Mouse (Mus musculus) gastrocnemius, adult 2 months (tissue): ENCODE data around the gene Arhgap15. TPM values are rescaled to one million over a fixed set of nuclear protein-coding genes. Genes with fewer than 3 reads are reported as not detected.

Experiments used
- DNase-seq: peaks from one replicate; pipeline ENCODE4 v3.0.0; 2022
- H3K27ac ChIP-seq: fragments of 200-600 bp; 2 replicates; pipeline ENCODE4 v1.8.1; 2022; ENCODE audit warnings: mild to moderate bottlenecking
- H3K4me3 ChIP-seq: fragments of 200-600 bp; 2 replicates; pipeline ENCODE4 v1.8.1; 2022; ENCODE audit warnings: mild to moderate bottlenecking, moderate library complexity
- CTCF ChIP-seq: fragments of 200-600 bp; IDR thresholded peaks from 2 replicates; pipeline ENCODE4 v1.8.1; 2022; ENCODE audit warnings: antibody characterized with exemption, mild to moderate bottlenecking, moderate library complexity
- intact Hi-C: fragments of 180-260 bp; cut with DNase I; formaldehyde crosslinking; loops from one replicate; pipeline ENCODE4 v1.15.1; 2025
- total RNA-seq, 2 experiments: library from RNA; stranded (reverse); gene quantifications; 2 replicates each; pipeline ENCODE4 v1.2.3; 2021

The Arhgap15 gene
- total RNA-seq, 2 experiments from 2014 or later = 0.64 to 0.74 TPM

- no peak for TF ChIP-seq CTCF
- Histone ChIP-seq H3K4me3 (no peak overlapping the region), H3K27ac (no peak overlapping the region)
- intact Hi-C loops = no loop called here
- DNase-seq = no peak
These were observed 585.9 kb downstream of the Arhgap15 start for GRCm38 (mm10) chr2:44334517-44334916.

DNA sequence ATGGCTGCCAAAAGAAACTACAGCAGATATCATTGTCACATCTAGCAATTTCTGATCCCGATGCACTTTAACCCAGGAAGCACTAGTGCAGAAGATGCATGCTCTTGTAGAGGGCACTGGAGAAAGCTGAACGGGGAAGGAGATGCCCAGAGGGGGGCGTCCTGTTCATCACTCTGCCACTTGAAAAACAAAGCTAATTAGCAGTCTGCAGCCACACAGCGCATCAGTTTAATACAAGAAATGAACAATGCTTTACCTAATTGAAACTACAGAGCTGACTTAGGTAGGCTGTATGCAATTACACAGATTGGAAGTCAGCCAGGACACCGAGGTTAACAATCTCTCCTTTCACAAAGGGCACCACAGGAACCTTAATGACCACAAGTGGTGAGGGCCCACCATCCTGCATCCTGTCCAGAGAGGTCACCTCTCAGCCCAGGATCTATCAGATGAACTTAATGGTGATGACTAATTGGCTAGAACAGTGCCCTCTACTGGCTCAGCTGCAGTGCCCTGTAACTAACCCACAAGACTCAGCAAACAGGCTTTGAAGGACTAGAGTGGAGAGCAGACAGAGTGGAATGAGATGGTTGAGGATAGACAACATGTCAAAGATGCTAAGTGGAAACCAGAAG lies 588.2 kb downstream of the Arhgap15 start:
- intact Hi-C loops = no loop called here
- Histone ChIP-seq H3K4me3 (no peak overlapping the region), H3K27ac (no peak overlapping the region)
- peak; percentile 48 for TF ChIP-seq CTCF
- no peak for DNase-seq

- TF ChIP-seq CTCF = no peak
- Histone ChIP-seq H3K27ac (no peak overlapping the region), H3K4me3 (no peak overlapping the region)
- intact Hi-C loops = no loop called here
- no peak for DNase-seq
These were observed 589.8 kb downstream of the Arhgap15 start for GRCm38 (mm10) chr2:44338467-44338866.

- intact Hi-C loops = no loop called here
- Histone ChIP-seq H3K4me3 (no peak overlapping the region; the same call in 1 of the 2 replicates), H3K27ac (no peak overlapping the region)
- no peak for TF ChIP-seq CTCF
- DNase-seq = no peak
These were observed 592.5 kb downstream of the Arhgap15 start for GRCm38 (mm10) chr2:44341091-44341571.

DNA sequence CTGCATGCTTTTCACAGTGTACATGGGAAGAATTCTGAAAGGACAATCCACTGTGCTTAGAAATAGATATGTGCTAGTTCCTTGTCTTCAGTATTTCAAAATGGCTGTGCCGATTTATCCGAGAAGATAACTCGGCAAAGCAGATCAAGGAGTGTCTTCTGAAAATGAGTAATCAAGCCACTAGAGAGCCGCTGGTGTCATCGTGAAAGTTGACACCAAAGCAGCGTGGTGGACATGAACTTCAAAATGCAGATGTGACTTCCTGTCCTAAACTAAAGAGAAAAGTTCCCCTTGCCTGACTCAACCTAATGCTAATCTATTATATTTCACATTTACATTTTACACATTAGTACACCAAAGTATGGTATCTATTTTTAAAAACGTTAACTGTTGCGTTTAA lies 596.2 kb downstream of the Arhgap15 start:
- DNase-seq = no peak
- intact Hi-C loops = no loop called here
- Histone ChIP-seq H3K27ac (no peak overlapping the region), H3K4me3 (no peak overlapping the region)
- no peak for TF ChIP-seq CTCF

DNA sequence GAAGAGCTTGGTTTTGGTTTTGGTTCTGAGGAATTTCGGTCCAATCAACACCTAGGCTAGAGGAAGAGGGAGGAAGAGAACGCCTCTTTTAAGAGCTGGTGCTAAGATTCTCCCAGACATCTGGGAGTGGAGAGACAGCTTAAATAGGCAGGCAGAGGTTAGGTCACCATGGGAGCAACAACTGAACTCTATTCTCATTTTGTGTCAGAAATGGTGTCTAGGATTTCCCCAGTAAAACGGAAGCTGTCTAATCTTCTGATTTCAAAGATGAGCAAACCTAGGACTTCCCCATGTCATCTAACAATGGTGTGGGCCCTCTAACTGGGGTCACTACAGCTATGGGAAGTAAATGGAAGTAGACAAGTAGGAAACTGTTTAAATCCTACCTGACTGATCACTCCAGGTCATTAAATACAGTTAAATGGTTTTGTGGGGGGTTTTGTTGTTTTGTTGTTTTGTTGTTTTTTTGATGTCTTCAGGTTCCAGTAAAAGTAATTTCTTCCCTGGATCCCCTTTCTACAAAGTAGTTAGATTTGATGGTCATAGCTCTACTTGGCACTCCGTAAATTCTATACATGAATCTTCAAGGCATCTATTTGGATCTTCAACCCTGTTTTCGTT lies 596.8 kb downstream of the Arhgap15 start:
- no peak for TF ChIP-seq CTCF
- intact Hi-C loops = no loop called here
- H3K27ac ChIP-seq = no peak overlapping the region

GRCm38 (mm10) chr2:44346184-44346583 lies 597.6 kb downstream of the Arhgap15 start:
- no peak overlapping the region for H3K27ac ChIP-seq
- intact Hi-C loops = no loop called here
- no peak overlapping the region for H3K4me3 ChIP-seq
- DNase-seq = no peak
- no peak for TF ChIP-seq CTCF

More for the DNA sequence above, 596.8 kb downstream of the Arhgap15 start:
- no peak overlapping the region for H3K4me3 ChIP-seq
- no peak for DNase-seq

GRCm38 (mm10) chr2:44347781-44348180 lies 599.2 kb downstream of the Arhgap15 start:
- DNase-seq = no peak
- Histone ChIP-seq H3K4me3 (no peak overlapping the region), H3K27ac (no peak overlapping the region)
- TF ChIP-seq CTCF = no peak
- intact Hi-C loops = no loop called here

DNA sequence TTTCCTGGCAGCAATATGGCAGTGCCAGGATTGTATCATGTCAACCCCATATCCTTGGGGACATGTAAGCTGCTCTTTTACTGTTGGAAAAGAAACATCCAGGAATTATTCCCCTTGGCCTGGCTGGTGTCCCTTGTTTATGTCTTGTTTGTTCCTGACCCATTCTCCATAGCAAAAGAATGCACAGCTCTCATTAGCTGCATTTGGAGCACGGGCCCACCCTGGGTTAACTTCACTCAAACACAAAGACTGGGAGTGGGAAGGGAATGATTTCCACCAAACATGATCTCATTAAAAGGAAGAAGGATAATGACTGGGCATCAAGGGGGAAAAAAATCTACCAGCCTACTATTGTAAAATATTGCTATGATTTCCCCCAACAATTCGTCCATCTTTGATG lies 600.5 kb downstream of the Arhgap15 start:
- no peak overlapping the region for H3K4me3 ChIP-seq
- no peak for TF ChIP-seq CTCF
- intact Hi-C loops = no loop called here
- H3K27ac ChIP-seq = no peak overlapping the region
- no peak for DNase-seq

DNA sequence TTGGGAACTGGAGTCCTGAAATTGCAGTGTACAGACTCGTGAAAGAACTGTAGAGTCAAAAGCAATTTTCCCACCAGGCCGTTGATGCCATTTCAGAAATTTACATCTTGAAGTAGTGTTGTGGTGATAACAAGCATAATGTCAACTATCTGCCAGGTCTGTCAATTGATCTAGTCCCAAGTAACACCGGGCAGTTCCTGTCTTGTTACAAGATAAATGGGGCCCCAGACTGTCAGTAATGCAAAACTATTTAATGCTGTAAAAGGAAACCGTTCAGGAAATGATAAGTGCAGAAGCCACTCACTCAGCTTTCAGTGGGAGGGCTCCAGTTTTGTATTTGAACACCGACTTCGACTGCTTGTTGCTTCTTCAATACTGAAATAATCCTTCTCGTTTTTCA lies 604.3 kb downstream of the Arhgap15 start:
- no peak for DNase-seq
- intact Hi-C loops = no loop called here
- Histone ChIP-seq H3K4me3 (no peak overlapping the region), H3K27ac (no peak overlapping the region)
- no peak for TF ChIP-seq CTCF

DNA sequence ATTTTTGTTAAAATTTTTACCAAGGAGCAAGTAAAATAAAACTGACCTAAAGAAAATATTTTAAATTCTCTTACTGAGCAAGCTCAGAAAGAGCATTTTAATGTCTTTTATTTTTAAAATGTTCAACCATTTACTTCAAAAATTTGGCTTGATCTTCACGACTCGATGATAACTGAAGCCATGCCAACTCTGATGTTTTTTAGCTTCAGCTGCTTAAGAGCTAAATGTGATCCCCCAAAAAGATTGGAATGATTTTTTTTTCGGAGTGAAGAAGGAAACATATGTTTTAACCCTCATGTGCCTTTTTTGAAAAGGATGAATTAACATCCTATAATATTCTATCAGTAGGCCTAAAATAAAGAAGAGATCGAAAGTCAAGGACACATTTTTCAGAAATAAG lies 605.0 kb downstream of the Arhgap15 start:
- DNase-seq = no peak
- no peak for TF ChIP-seq CTCF
- H3K4me3 ChIP-seq = no peak overlapping the region
- intact Hi-C loops = no loop called here
- H3K27ac ChIP-seq = no peak overlapping the region

DNA sequence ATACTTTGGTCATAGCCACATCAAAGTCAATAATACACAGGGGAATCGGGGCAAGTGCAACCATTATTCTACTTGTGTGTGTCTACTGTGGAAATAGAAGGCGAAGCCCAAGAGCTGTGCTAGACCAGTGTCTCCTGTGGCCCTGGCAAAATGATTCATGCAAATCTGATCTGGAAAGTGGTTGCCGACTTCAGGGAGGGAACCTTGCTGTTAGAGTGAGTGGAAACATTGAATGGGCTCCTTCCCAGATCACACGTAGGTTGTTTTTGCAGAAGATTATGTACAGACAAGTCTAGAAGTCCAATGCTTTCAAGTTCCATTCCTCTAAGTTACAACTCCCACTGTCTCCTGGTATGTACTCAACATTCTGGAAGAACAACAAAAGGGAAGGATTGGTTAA lies 606.2 kb downstream of the Arhgap15 start:
- DNase-seq = no peak
- Histone ChIP-seq H3K27ac (no peak overlapping the region), H3K4me3 (peak overlapping the region; percentile 37)
- intact Hi-C loops = no loop called here
- no peak for TF ChIP-seq CTCF

DNA sequence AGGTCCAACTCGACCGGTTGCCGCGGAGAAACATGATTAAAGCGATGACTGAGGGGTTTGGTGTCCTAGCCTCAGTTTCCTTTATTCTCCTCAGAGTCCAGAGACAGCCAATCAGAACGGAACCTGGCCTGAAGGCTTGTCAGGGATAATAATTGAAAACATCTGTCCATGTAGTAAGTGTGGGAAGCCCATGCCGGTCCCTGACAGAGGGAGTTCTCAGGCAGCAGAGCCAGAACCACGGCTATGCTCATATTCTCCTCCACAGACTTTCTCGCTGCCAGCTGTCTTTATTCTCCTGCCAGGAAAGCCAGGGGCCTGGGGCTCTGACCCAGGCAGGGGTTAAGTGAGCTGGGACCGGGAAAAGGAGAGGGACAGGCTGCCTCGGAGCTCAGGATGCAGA lies 606.7 kb downstream of the Arhgap15 start:
- Histone ChIP-seq H3K27ac (no peak overlapping the region), H3K4me3 (peak overlapping the region; percentile 37)
- TF ChIP-seq CTCF = no peak
- no peak for DNase-seq
- intact Hi-C loops = no loop called here

GRCm38 (mm10) chr2:44356248-44356886 lies 607.7 kb downstream of the Arhgap15 start:
- H3K4me3 ChIP-seq = no peak overlapping the region
- no peak for DNase-seq
- TF ChIP-seq CTCF = no peak
- no peak overlapping the region for H3K27ac ChIP-seq
- intact Hi-C loops = no loop called here
